Mouse (Mus musculus) bone marrow macrophage, adult 2 months (primary cell): ENCODE measurements around the gene Sowahc.

Source experiments
- CTCF ChIP-seq: IDR thresholded peaks from 2 replicates; pipeline ENCODE4 v1.5.1; 2012; ENCODE audit warnings: low read depth, mild to moderate bottlenecking, low read length, moderate library complexity
- POLR2A ChIP-seq: IDR thresholded peaks from 2 replicates; pipeline ENCODE4 v1.6.1; 2012; ENCODE audit warnings: mild to moderate bottlenecking, low read depth, low read length, borderline replicate concordance

- TF ChIP-seq CTCF = no peak
- no peak for TF ChIP-seq POLR2A
Observed at GRCm38 (mm10) chr10:59251980-59252379, 30.2 kb downstream of the Sowahc start.
